Mouse (Mus musculus) liver, embryonic 18 days (tissue): ENCODE results near the gene Bcl10. TPM values are rescaled to one million over a fixed set of nuclear protein-coding genes. Genes with fewer than 3 reads are reported as not detected.

Source experiments
- polyA plus RNA-seq: library from polyadenylated mRNA; depleted of rRNA; stranded (reverse); fragments of >200 nt; gene quantifications from 2 replicates; pipeline ENCODE4 v1.2.3, GENCODE M21; 2012; rRNA removed

The Bcl10 gene
- 8.3 and 9.0 TPM in 2 replicates for polyA plus RNA-seq

GRCm38 (mm10) chr3:145922019-145922854, at the start of gene Bcl10:
Gene Bcl10, plus strand, starts transcription at chr3:145922804.

GRCm38 (mm10) chr3:145937505-145938404, 15.2 kb downstream of the Bcl10 start, which contains the start of gene 2410004B18Rik:
Gene 2410004B18Rik, plus strand, starts transcription at chr3:145938014.

Other genes with a start within 250 kb of the Bcl10 start
- gene Ddah1, start 164.1 kb upstream of the Bcl10 start, polyA plus RNA-seq: 37.3 and 38.7 TPM in 2 replicates
- 6.9 and 8.4 TPM in 2 replicates for gene 2410004B18Rik, start 15.2 kb downstream of the Bcl10 start, polyA plus RNA-seq
- gene Syde2, start 65.1 kb downstream of the Bcl10 start, polyA plus RNA-seq: 1.6 and 1.9 TPM in 2 replicates
- gene Wdr63, start 185.3 kb downstream of the Bcl10 start, polyA plus RNA-seq: 0.12 and 0.16 TPM in 2 replicates
- 0.05 and 0.10 TPM in 2 replicates for gene Mcoln3, start 194.6 kb downstream of the Bcl10 start, polyA plus RNA-seq
- gene Mcoln2, start 227.0 kb downstream of the Bcl10 start, polyA plus RNA-seq: 3.7 and 4.0 TPM in 2 replicates